Mouse (Mus musculus) myocyte (in vitro differentiated cells): ENCODE results near the gene Nrp1.

Experiments used
- MAX ChIP-seq: IDR thresholded peaks from one replicate; pipeline ENCODE4 v1.6.1; 2011; ENCODE audit warnings: low read depth, mild to moderate bottlenecking, control low read depth
- MYOD1 ChIP-seq, 3 experiments: IDR thresholded peaks; one replicate each; pipeline ENCODE4 v1.6.1; 2011; ENCODE audit warnings: control low read depth in 2 of 3, low read depth in 2 of 3, mild to moderate bottlenecking in 2 of 3, moderate library complexity in 1 of 3; ENCODE audit not compliant: insufficient read length in 2 of 3, control insufficient read depth in 1 of 3
- POLR2A ChIP-seq: IDR thresholded peaks from one replicate; pipeline ENCODE4 v1.6.1; 2011; ENCODE audit warnings: low read depth, mild to moderate bottlenecking, control low read depth, moderate library complexity; ENCODE audit not compliant: insufficient read length
- TCF12 ChIP-seq: IDR thresholded peaks from one replicate; pipeline ENCODE4 v1.6.1; 2011; ENCODE audit warnings: mild to moderate bottlenecking, control low read depth; ENCODE audit not compliant: poor library complexity, insufficient read depth, severe bottlenecking
- TCF3 ChIP-seq: IDR thresholded peaks from one replicate; pipeline ENCODE4 v1.6.1; 2011; ENCODE audit warnings: low read depth, control low read depth; ENCODE audit not compliant: insufficient read length
- USF1 ChIP-seq: IDR thresholded peaks from one replicate; pipeline ENCODE4 v1.6.1; 2011; ENCODE audit warnings: low read depth, mild to moderate bottlenecking, control low read depth, moderate library complexity

GRCm38 (mm10) chr8:128551421-128552139 lies 193.2 kb downstream of the Nrp1 start:
- TF ChIP-seq USF1, result no peak
- no peak for TF ChIP-seq POLR2A
- TF ChIP-seq MYOD1 (IDR thresholded peaks at IDR 0.05; ENCODE audit: control insufficient read depth in 1 of 3, insufficient read length in 2 of 3, low read depth in 2 of 3), result no peak
- TF ChIP-seq TCF12, result no peak
- no peak for TF ChIP-seq TCF3
- no peak for TF ChIP-seq MAX
